Mouse (Mus musculus) hindbrain, embryonic 10.5 days (tissue): ENCODE results near the gene 4930469K13Rik. TPM values are rescaled to one million over a fixed set of nuclear protein-coding genes. Genes with fewer than 3 reads are reported as not detected.

Experiments
- DNase-seq: peaks from one replicate; pipeline ENCODE4 v3.0.0-alpha.2; 2017; ENCODE audit warnings: low spot score
- H3K27ac ChIP-seq: fragments of 300-500 bp; sonication (generic); 2 replicates; pipeline ENCODE4 v1.5.1; 2016; ENCODE audit warnings: mild to moderate bottlenecking, moderate library complexity
- H3K27me3 ChIP-seq: fragments of 300-500 bp; sonication (generic); 2 replicates; pipeline ENCODE4 v1.6.1; 2016; ENCODE audit warnings: mild to moderate bottlenecking; ENCODE audit not compliant: poor library complexity, insufficient read depth, severe bottlenecking
- H3K36me3 ChIP-seq: fragments of 300-500 bp; sonication (generic); 2 replicates; pipeline ENCODE4 v1.6.1; 2016; ENCODE audit warnings: mild to moderate bottlenecking, moderate library complexity
- H3K4me1 ChIP-seq: fragments of 300-500 bp; sonication (generic); replicated peaks from 2 replicates; pipeline ENCODE4 v1.6.1; 2016; ENCODE audit warnings: mild to moderate bottlenecking
- H3K4me3 ChIP-seq: fragments of 300-500 bp; sonication (generic); 2 replicates; pipeline ENCODE4 v1.5.1; 2016; ENCODE audit warnings: mild to moderate bottlenecking, moderate library complexity
- H3K9me3 ChIP-seq: fragments of 300-500 bp; sonication (generic); 2 replicates; pipeline ENCODE4 v1.6.1; 2016; ENCODE audit warnings: mild to moderate bottlenecking, moderate library complexity
- WGBS: fragments of 180-500 bp; shearing (Covaris S2); methylation state at CpG from one replicate; pipeline ENCODE4 v1.1.7; 2016; 5-methylcytosine and 5-hydroxymethylcytosine counted together
- polyA plus RNA-seq: library from polyadenylated mRNA; unstranded; fragments of >200 nt; fragmentation: Nextera tagmentation; extraction: Ambion mirVana; gene quantifications from 2 replicates; pipeline ENCODE4 v1.2.1, GENCODE M21; 2016

Gene 4930469K13Rik
- polyA plus RNA-seq, 1 experiment from 2014 or later, result not detected

DNA sequence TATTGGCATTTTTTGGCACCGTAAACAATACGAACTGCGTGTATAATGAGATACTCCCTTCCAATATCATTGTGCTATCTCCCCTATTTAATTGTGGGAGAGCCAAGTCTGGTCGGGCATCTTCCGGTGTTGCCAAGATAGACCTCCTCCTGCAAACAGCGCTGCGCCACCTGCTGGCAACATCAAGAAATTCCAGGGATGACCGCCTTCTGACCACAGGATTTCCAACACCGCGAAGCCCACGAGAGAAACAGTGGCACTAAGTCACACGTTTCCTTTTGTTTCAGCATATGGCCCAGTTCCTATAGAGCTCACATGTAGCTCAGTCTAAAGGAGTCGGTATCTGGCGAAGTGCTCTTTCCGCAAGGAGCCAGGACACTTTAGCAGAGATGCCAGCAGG, 24.6 kb downstream of the 4930469K13Rik start:
- H3K27me3 ChIP-seq, result peaks cover 5% of the 10 kb centered on the region; the same call in 1 of the 2 replicates
- H3K36me3 ChIP-seq, result no peaks in the 10 kb centered on the region
- H3K4me1 ChIP-seq, result no peaks in the 10 kb centered on the region
- peak overlapping the region; percentile 16; the same call in 1 of the 2 replicates for H3K4me3 ChIP-seq
- H3K27ac ChIP-seq, result no peak overlapping the region
- H3K9me3 ChIP-seq, result no peaks in the 10 kb centered on the region
- 14% methylated on average over 15 of the region's 15 CpGs for WGBS
- DNase-seq, result peak; percentile 77

- peaks cover 5% of the 10 kb centered on the region; the same call in 1 of the 2 replicates for H3K27me3 ChIP-seq
- H3K36me3 ChIP-seq, result no peaks in the 10 kb centered on the region
- no peak overlapping the region for H3K27ac ChIP-seq
- H3K4me1 ChIP-seq, result no peaks in the 10 kb centered on the region
- H3K4me3 ChIP-seq, result no peak overlapping the region
- WGBS, result 67% methylated on average over 4 of the region's 4 CpGs
- DNase-seq, result peak; percentile 12
- no peaks in the 10 kb centered on the region for H3K9me3 ChIP-seq
Observed at GRCm38 (mm10) chr11:34072309-34072708, 26.0 kb downstream of the 4930469K13Rik start.

GRCm38 (mm10) chr11:34070596-34070995, 27.8 kb downstream of the 4930469K13Rik start:
- DNase-seq, result no peak
- H3K4me1 ChIP-seq, result no peaks in the 10 kb centered on the region
- no peaks in the 10 kb centered on the region for H3K9me3 ChIP-seq
- peaks cover 5% of the 10 kb centered on the region; the same call in 1 of the 2 replicates for H3K27me3 ChIP-seq
- H3K36me3 ChIP-seq, result no peaks in the 10 kb centered on the region
- H3K4me3 ChIP-seq, result no peak overlapping the region
- no peak overlapping the region for H3K27ac ChIP-seq

DNA sequence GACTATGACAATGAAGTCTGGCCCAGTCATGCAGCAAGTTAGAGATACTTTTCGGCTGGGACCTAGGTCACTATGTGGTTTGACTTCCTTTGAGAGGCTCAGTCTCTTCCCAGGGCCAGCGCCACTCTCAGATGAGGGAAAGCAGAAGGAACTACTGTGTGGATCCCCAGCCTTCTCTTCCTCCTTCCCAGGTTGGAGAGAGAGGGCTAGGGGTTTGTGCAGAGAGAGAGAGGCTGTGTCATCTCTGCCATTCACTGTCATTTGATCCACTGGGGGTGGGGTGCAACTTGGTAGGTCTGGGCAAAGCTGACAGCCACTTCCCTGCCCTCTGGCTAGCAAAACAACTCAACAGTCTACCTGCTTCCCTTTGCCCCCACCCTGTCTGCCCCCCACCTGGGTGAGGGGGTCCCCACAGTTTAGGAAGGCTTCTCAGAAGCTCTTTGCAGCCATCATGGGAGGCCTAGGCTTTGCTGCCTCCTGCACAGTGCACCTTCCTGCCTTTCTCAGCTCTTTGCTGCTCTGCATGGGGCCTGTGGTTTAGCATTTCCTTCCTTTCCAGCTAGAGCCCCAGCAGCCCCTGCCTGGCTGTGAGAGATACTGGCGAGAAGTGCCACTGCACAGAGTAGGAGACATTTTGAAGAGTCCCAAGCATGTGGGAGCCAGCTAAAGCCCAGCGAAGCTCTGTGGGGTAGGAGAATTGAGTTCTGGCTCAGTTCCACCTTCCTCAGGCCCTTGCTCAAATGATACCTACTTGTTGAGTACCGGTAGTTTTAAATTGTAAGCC, 34.5 kb downstream of the 4930469K13Rik start:
- Histone ChIP-seq H3K9me3 (no peaks in the 10 kb centered on the region), H3K27me3 (no peaks in the 10 kb centered on the region), H3K4me3 (no peak overlapping the region), H3K4me1 (peaks cover 9% of the 10 kb centered on the region), H3K36me3 (no peaks in the 10 kb centered on the region), H3K27ac (peak overlapping the region; percentile 17; the same call in 1 of the 2 replicates)
- DNase-seq, result peak; percentile 13
- 58% methylated on average over 5 of the region's 5 CpGs for WGBS

- Histone ChIP-seq H3K36me3 (no peaks in the 10 kb centered on the region), H3K4me3 (no peak overlapping the region), H3K27ac (no peak overlapping the region), H3K9me3 (no peaks in the 10 kb centered on the region), H3K27me3 (no peaks in the 10 kb centered on the region), H3K4me1 (peaks cover 9% of the 10 kb centered on the region)
- WGBS, result 70% methylated on average over 2 of the region's 2 CpGs
- no peak for DNase-seq
Observed at GRCm38 (mm10) chr11:34063257-34063656, 35.1 kb downstream of the 4930469K13Rik start.

GRCm38 (mm10) chr11:34061740-34062139, 36.6 kb downstream of the 4930469K13Rik start:
- no peak overlapping the region for H3K4me3 ChIP-seq
- H3K36me3 ChIP-seq, result no peaks in the 10 kb centered on the region
- H3K27ac ChIP-seq, result no peak overlapping the region
- H3K27me3 ChIP-seq, result no peaks in the 10 kb centered on the region
- no peak for DNase-seq
- peaks cover 9% of the 10 kb centered on the region for H3K4me1 ChIP-seq
- no peaks in the 10 kb centered on the region for H3K9me3 ChIP-seq
- WGBS, result 67% methylated on average over 6 of the region's 6 CpGs

DNA sequence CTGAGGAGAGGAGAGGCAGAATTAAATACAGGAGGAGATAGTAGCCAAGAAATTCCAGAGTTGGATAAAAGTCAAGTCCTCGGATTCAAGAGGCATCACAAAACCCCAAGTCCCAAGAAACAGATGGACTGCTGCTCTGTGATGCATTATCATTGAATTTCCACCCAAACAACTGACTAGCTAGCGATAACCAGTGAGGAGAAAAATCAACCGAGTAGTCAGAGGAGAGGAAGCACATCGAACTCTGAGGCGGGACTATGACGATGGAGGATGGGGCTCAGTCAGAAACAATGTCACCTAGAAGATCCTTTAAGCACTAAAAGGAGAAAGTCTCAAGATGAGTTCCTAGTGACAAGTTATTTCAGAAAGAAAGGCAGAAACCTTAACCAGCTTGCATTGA, 39.4 kb downstream of the 4930469K13Rik start:
- 92% methylated on average over 6 of the region's 6 CpGs for WGBS
- no peak for DNase-seq

GRCm38 (mm10) chr11:34058332-34058731, 40.0 kb downstream of the 4930469K13Rik start:
- no peaks in the 10 kb centered on the region for H3K36me3 ChIP-seq
- H3K27ac ChIP-seq, result no peak overlapping the region
- no peaks in the 10 kb centered on the region for H3K9me3 ChIP-seq
- no peak for DNase-seq
- H3K4me1 ChIP-seq, result no peaks in the 10 kb centered on the region
- H3K4me3 ChIP-seq, result no peak overlapping the region
- no peaks in the 10 kb centered on the region for H3K27me3 ChIP-seq

More for the DNA sequence above, 39.4 kb downstream of the 4930469K13Rik start:
- H3K27me3 ChIP-seq, result no peaks in the 10 kb centered on the region
- H3K27ac ChIP-seq, result no peak overlapping the region
- no peaks in the 10 kb centered on the region for H3K36me3 ChIP-seq
- no peaks in the 10 kb centered on the region for H3K9me3 ChIP-seq
- peaks cover 5% of the 10 kb centered on the region for H3K4me1 ChIP-seq
- no peak overlapping the region for H3K4me3 ChIP-seq

DNA sequence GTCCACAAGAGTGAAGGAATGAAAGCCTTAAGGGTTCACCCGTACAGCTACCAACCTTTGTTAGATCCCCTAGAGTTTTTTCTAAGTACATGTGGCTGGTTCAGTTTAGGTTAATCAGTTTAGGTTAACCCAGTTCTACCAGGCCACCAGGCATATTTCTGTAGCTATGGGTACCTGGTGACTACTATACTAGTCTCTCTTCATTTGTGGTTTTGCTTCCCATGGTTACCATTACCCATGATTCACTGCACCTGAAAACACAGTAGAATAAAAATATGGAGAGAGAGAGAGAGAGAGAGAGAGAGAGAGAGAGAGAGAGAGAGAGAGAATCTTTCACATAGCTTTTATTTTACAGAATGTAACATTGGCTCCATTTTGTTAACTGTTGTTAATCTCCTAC, 41.6 kb downstream of the 4930469K13Rik start:
- WGBS, result 89% methylated on average over 1 of the region's 1 CpGs
- no peaks in the 10 kb centered on the region for H3K27me3 ChIP-seq
- H3K27ac ChIP-seq, result no peak overlapping the region
- no peak overlapping the region for H3K4me3 ChIP-seq
- H3K9me3 ChIP-seq, result no peaks in the 10 kb centered on the region
- no peaks in the 10 kb centered on the region for H3K4me1 ChIP-seq
- no peaks in the 10 kb centered on the region for H3K36me3 ChIP-seq
- no peak for DNase-seq

DNA sequence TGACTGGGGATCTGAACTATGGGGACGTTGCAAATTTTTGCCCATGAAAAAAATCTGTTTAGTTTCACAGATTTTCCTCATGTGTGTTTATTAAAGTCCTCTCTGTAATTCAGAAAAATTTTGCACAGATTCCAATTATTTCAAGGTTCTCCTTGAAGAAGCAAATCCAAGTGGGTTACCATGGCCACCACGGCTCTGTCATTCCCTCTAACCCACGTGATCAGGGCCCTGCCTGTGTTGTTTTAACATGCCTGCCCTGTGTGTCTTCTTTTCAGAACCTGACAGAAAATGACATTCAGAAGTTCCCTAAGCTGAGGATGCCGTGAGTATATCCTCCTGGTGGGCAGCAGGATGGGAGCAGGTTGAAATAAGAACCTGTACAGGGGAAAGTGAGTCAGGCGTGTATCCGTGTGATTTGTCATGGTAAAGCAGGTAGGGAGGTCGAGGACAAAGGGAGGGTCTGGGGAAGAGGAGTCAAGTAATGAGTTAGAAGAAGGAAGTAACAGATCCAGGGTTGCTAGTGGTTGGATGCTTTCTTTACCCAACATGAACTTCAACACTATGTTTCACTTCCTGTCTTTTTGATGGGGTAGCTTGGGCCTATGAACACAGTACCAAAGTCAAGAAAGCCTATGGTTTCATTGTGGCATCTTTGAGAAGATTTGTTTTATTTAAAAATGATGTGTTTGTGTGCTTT, 44.2 kb downstream of the 4930469K13Rik start:
- Histone ChIP-seq H3K4me1 (no peaks in the 10 kb centered on the region), H3K4me3 (no peak overlapping the region), H3K27me3 (no peaks in the 10 kb centered on the region), H3K9me3 (no peaks in the 10 kb centered on the region), H3K27ac (no peak overlapping the region), H3K36me3 (no peaks in the 10 kb centered on the region)
- 88% methylated on average over 7 of the region's 7 CpGs for WGBS
- no peak for DNase-seq

DNA sequence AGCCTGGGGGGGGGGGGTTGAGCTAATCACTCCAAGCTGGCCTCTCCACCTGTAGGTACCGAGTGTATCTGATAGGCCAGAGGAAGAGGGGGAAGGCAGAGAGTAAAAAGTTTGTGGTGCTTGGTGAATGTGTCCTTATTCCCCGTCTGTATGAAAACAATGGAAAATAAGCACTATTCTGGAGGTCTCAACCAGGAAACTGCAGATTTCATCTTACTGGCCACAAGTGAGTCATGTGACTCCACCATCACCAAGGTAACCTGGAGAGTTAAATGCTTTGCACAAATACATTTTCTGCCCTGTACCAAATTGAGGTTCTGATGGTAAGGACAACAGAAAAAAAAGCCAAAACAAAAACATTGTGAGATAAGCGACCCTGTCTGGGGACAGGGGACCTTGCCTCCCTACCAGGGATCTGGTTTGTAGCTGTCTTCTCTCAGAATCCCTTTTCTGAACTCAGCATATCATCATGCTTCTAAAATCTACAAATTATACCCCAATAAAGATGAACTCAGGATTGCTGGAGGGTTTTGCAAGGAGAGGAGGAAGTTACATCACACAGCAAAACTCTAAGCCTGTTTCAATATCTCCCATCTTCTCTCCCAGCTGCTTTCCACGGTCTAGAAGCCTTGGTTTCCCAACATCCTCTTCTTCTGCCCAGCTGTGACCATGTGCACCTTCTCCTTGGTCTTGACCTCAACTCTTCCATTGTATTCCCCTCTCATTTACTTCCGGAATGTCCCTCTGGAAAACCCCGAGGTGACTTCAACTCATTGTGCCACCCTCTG, 45.1 kb downstream of the 4930469K13Rik start:
- Histone ChIP-seq H3K9me3 (no peaks in the 10 kb centered on the region), H3K4me1 (no peaks in the 10 kb centered on the region), H3K27me3 (no peaks in the 10 kb centered on the region), H3K36me3 (no peaks in the 10 kb centered on the region), H3K27ac (no peak overlapping the region), H3K4me3 (no peak overlapping the region)
- WGBS, result 80% methylated on average over 6 of the region's 6 CpGs
- no peak for DNase-seq

DNA sequence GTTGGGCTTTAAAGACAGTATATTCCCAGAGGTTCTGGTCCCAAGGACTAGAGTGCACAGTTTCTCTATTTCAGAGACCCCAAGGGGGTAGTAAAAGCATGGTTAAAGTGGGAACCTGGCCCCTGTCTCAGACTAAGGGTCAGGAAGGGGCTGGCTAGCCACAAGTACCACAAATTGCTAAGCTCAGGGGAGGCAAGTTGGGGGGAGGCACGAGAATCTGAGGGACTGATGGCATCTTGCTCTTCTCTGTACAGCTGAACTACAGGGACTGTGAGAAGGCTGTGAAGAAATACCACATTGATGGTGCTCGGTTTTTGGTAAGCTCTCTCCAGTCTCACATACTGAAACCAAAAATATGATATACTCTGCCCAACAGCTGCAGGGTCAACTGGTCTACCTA, 47.7 kb downstream of the 4930469K13Rik start:
- DNase-seq, result no peak
- 82% methylated on average over 2 of the region's 2 CpGs for WGBS
- Histone ChIP-seq H3K9me3 (no peaks in the 10 kb centered on the region), H3K4me3 (no peak overlapping the region), H3K4me1 (no peaks in the 10 kb centered on the region), H3K36me3 (no peaks in the 10 kb centered on the region), H3K27me3 (no peaks in the 10 kb centered on the region), H3K27ac (no peak overlapping the region)

GRCm38 (mm10) chr11:34050063-34050462, 48.3 kb downstream of the 4930469K13Rik start:
- WGBS, result 85% methylated on average over 1 of the region's 1 CpGs
- Histone ChIP-seq H3K27me3 (no peaks in the 10 kb centered on the region), H3K4me1 (no peaks in the 10 kb centered on the region), H3K9me3 (no peaks in the 10 kb centered on the region), H3K27ac (no peak overlapping the region), H3K36me3 (no peaks in the 10 kb centered on the region), H3K4me3 (no peak overlapping the region)
- DNase-seq, result no peak
